Mouse (Mus musculus) lung, postnatal 36 days (tissue): ENCODE data around the gene Nup107.
"Not testable (repeated sequence)": the region's sequence is repeated elsewhere in the genome, so short reads cannot be mapped to it uniquely, and the experiment has no call there.

Experiments
- DNase-seq: peaks from one replicate; pipeline ENCODE4 v3.0.0; 2022; ENCODE audit warnings: mixed read lengths

Gene Nup107

GRCm38 (mm10) chr10:117750529-117751281 is 41.8 kb downstream of the Nup107 start:
- DNase-seq, result no peak

- no peak for DNase-seq
These were observed 42.6 kb downstream of the Nup107 start for GRCm38 (mm10) chr10:117749787-117750343.

- DNase-seq, result no peak
These were observed 43.3 kb downstream of the Nup107 start for GRCm38 (mm10) chr10:117749050-117749686.

GRCm38 (mm10) chr10:117748276-117749049 is 44.0 kb downstream of the Nup107 start:
- no peak for DNase-seq

GRCm38 (mm10) chr10:117747711-117748110 is 44.8 kb downstream of the Nup107 start:
- DNase-seq, result no peak

- DNase-seq, result peak; percentile 94
These were observed 46.1 kb downstream of the Nup107 start, which contains the start of gene Slc35e3 for GRCm38 (mm10) chr10:117746297-117746883. Gene Slc35e3 (minus strand): TSS chr10:117746365.

GRCm38 (mm10) chr10:117745570-117746296 is 46.8 kb downstream of the Nup107 start:
- not testable (repeated sequence) for DNase-seq

- peak; percentile 15 for DNase-seq
These were observed 48.6 kb downstream of the Nup107 start for GRCm38 (mm10) chr10:117743917-117744316.

- DNase-seq, result no peak
These were observed 49.3 kb downstream of the Nup107 start for GRCm38 (mm10) chr10:117743182-117743581.

GRCm38 (mm10) chr10:117742618-117743017 is 49.9 kb downstream of the Nup107 start:
- no peak for DNase-seq

GRCm38 (mm10) chr10:117741698-117742475 is 50.6 kb downstream of the Nup107 start:
- DNase-seq, result no peak

GRCm38 (mm10) chr10:117740921-117741320 is 51.6 kb downstream of the Nup107 start:
- DNase-seq, result no peak

GRCm38 (mm10) chr10:117740171-117740570 is 52.3 kb downstream of the Nup107 start:
- no peak for DNase-seq

- DNase-seq, result no peak
These were observed 52.9 kb downstream of the Nup107 start for GRCm38 (mm10) chr10:117739648-117739948.

- DNase-seq, result no peak
These were observed 53.4 kb downstream of the Nup107 start for GRCm38 (mm10) chr10:117738928-117739647.

GRCm38 (mm10) chr10:117738140-117738921 is 54.2 kb downstream of the Nup107 start:
- no peak for DNase-seq

GRCm38 (mm10) chr10:117737498-117737897 is 55.0 kb downstream of the Nup107 start:
- DNase-seq, result not testable (repeated sequence)

- DNase-seq, result no peak
These were observed 55.4 kb downstream of the Nup107 start for GRCm38 (mm10) chr10:117737075-117737474.

GRCm38 (mm10) chr10:117736573-117736972 is 55.9 kb downstream of the Nup107 start:
- DNase-seq, result no peak

GRCm38 (mm10) chr10:117735396-117735795 is 57.1 kb downstream of the Nup107 start:
- DNase-seq, result not testable (repeated sequence)
